Mouse (Mus musculus): Measurements from ENCODE around the gene Stx18.

GRCm38 (mm10) chr5:38082589-38082988 lies 44.0 kb downstream of the Stx18 start:
- TF ChIP-seq CTCF (IDR thresholded peaks at IDR 0.05; ENCODE audit: low read depth) (no peak), EP300 (optimal IDR thresholded peaks at IDR 0.05) (no peak)
